Mouse (Mus musculus) hindbrain, postnatal 0 days (tissue): ENCODE data around the gene Thap12. TPM values are rescaled to one million over a fixed set of nuclear protein-coding genes. Genes with fewer than 3 reads are reported as not detected.
A peak's percentile ranks its signal among the peaks of the same experiment; 100 is the strongest.

Experiments used
- ATAC-seq: fragments of 200-750 bp; cut with Nextera tagmentation; 2 replicates; pipeline ENCODE4 v1.8.0; 2017; ENCODE audit warnings: mild to moderate bottlenecking, moderate TSS enrichment, moderate library complexity
- DNase-seq: peaks from one replicate; pipeline ENCODE4 v3.0.0-alpha.2; 2015; ENCODE audit warnings: low spot score
- H3K27ac ChIP-seq: fragments of 300-500 bp; sonication (generic); 2 replicates; pipeline ENCODE4 v1.5.1; 2014; ENCODE audit warnings: mild to moderate bottlenecking
- H3K27me3 ChIP-seq: fragments of 300-500 bp; sonication (generic); 2 replicates; pipeline ENCODE4 v1.6.1; 2014; ENCODE audit warnings: low read length, mixed read lengths; ENCODE audit not compliant: insufficient read depth
- H3K36me3 ChIP-seq: fragments of 300-500 bp; sonication (generic); 2 replicates; pipeline ENCODE4 v1.6.1; 2014; ENCODE audit warnings: low read length, mixed read lengths; ENCODE audit not compliant: insufficient read depth
- H3K4me1 ChIP-seq: fragments of 300-500 bp; sonication (generic); 2 replicates; pipeline ENCODE4 v1.6.1; 2014; ENCODE audit warnings: antibody characterized with exemption, low read length, mixed read lengths; ENCODE audit not compliant: insufficient read depth
- H3K4me2 ChIP-seq: fragments of 300-500 bp; sonication (generic); 2 replicates; pipeline ENCODE4 v1.6.1; 2014; ENCODE audit warnings: low read depth, mild to moderate bottlenecking, low read length, moderate library complexity, mixed read lengths
- H3K4me3 ChIP-seq: fragments of 300-500 bp; sonication (generic); 2 replicates; pipeline ENCODE4 v1.5.1; 2014; ENCODE audit warnings: low read length
- H3K9ac ChIP-seq: fragments of 300-500 bp; sonication (generic); replicated peaks from 2 replicates; pipeline ENCODE4 v1.6.1; 2014; ENCODE audit warnings: mild to moderate bottlenecking, low read length, moderate library complexity, mixed read lengths
- H3K9me3 ChIP-seq: fragments of 300-500 bp; sonication (generic); 2 replicates; pipeline ENCODE4 v1.6.1; 2016; ENCODE audit warnings: low read length, mixed read lengths
- CTCF ChIP-seq: IDR thresholded peaks from 2 replicates; pipeline ENCODE4 v1.5.1; 2016; ENCODE audit warnings: antibody characterized with exemption, control low read depth, low read depth
- WGBS: fragments of 180-500 bp; shearing (Covaris S2); extraction: QIAGEN DNeasy Blood & Tissue Kit; methylation state at CpG from one replicate; pipeline ENCODE4 v1.1.7; 2014; 5-methylcytosine and 5-hydroxymethylcytosine counted together
- polyA plus RNA-seq: library from polyadenylated mRNA; unstranded; fragments of >200 nt; fragmentation: Nextera tagmentation; extraction: Ambion mirVana; gene quantifications from 2 replicates; pipeline ENCODE4 v1.2.1, GENCODE M21; 2015
- total RNA-seq: library from RNA; depleted of rRNA; stranded (reverse); fragments of >200 nt; gene quantifications from 2 replicates; pipeline ENCODE4 v1.2.3, GENCODE M21; 2014

Thap12 gene
- total and polyA plus RNA-seq, 2 experiments from 2014 or later = 49.7 to 51.6 TPM

DNA sequence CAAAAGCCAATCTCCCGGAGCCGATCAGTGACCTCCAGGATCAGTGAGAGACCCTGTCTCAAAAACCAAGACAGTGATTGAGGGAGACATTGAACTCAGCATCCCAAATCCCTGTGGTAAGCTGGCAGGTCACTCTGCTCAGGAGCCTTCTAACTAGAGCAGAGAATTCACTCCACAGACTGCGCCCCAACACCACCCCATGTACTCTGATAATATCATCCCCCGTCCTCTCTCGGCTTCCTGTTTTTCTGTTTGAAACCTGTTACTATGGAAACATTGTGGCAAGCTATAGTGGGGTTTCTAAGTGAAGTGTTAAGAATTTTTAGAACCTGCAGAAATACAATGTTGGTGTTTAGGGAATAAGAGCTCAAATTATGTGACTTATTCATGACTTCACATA is 8.9 kb upstream of the Thap12 start:
- TF ChIP-seq CTCF = no peak
- no peaks in the 10 kb centered on the region for H3K36me3 ChIP-seq
- no peak overlapping the region for H3K9ac ChIP-seq
- H3K27ac ChIP-seq = no peak overlapping the region
- no peak for ATAC-seq
- no peaks in the 10 kb centered on the region for H3K27me3 ChIP-seq
- no peak for DNase-seq
- no peaks in the 10 kb centered on the region for H3K4me1 ChIP-seq
- H3K4me3 ChIP-seq = no peak overlapping the region
- H3K9me3 ChIP-seq = no peaks in the 10 kb centered on the region
- H3K4me2 ChIP-seq = no peak overlapping the region
- WGBS = 76% methylated on average over 5 of the region's 5 CpGs

DNA sequence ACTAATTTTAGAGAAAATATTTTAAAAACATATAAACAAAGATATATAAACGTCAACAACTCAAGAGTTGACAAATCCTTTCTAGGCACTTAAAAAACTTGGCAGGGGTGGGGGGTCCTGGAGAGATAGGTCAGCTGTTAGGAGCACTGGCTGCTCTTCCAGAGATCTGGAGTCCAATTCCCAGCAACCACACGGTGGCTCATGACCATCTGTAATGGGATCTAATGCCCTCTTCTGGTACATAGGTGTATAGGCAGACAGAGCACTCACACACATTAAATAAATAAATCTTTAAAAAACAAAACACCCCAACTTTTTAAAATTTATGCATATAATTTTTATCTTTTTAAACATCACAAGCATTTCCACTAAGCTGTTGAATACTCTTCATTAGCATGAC is 5.4 kb upstream of the Thap12 start:
- no peaks in the 10 kb centered on the region for H3K27me3 ChIP-seq
- no peak overlapping the region for H3K4me2 ChIP-seq
- peak; percentile 66 for TF ChIP-seq CTCF
- no peaks in the 10 kb centered on the region for H3K36me3 ChIP-seq
- DNase-seq = peak; percentile 49
- no peak overlapping the region for H3K9ac ChIP-seq
- no peak overlapping the region for H3K27ac ChIP-seq
- no peak overlapping the region for H3K4me3 ChIP-seq
- ATAC-seq = peak; percentile 61; the same call in 1 of the 2 replicates
- no peaks in the 10 kb centered on the region for H3K4me1 ChIP-seq
- H3K9me3 ChIP-seq = no peaks in the 10 kb centered on the region
- WGBS = 16% methylated on average over 2 of the region's 2 CpGs

DNA sequence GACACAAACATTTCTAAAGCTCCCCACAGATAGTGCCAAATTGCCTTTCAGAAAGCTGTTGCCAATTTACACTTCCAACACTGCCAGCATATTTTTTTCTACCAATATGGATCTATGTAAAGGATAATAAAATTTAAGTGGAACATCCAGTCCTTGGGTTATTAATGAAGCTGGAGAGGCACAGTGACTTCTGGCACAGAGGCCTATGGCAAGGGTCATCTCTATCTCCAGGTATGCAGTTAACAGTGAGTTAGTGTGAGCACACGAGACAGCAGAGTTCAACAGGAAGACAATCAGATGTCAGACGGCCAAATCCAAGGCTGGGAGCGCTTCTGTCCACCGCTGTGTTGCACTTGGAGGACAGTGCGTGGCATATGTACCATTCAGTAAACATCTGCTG is 4.9 kb upstream of the Thap12 start:
- Histone ChIP-seq H3K4me1 (no peaks in the 10 kb centered on the region), H3K9ac (no peak overlapping the region), H3K9me3 (no peaks in the 10 kb centered on the region), H3K36me3 (no peaks in the 10 kb centered on the region), H3K27ac (no peak overlapping the region), H3K27me3 (no peaks in the 10 kb centered on the region), H3K4me2 (no peak overlapping the region), H3K4me3 (no peak overlapping the region)
- WGBS = 65% methylated on average over 5 of the region's 5 CpGs
- TF ChIP-seq CTCF = no peak
- DNase-seq = no peak
- ATAC-seq = no peak

DNA sequence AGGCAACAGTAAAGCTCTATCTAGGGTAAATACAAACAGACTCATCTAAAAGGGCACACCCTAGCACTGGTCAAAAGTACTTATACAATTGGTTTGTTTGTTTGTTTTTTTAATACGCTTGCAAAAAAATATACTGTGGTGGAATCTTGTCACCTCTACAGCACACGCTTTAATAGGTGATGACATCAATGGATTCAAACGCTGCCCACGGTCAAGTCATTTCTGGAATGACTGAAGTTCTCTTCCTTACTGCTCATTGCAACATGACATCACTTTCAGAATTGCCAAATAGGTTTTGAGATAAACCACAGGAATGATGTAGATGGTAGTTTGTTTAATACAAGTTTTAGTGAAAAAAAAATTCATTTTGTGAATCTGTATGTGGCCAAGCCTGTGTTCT is 4.3 kb upstream of the Thap12 start:
- Histone ChIP-seq H3K4me3 (no peak overlapping the region), H3K9me3 (no peaks in the 10 kb centered on the region), H3K4me1 (no peaks in the 10 kb centered on the region), H3K27ac (no peak overlapping the region), H3K4me2 (no peak overlapping the region), H3K36me3 (no peaks in the 10 kb centered on the region), H3K27me3 (no peaks in the 10 kb centered on the region), H3K9ac (no peak overlapping the region)
- ATAC-seq (no peak), DNase-seq (no peak)
- TF ChIP-seq CTCF = no peak
- 93% methylated on average over 4 of the region's 4 CpGs for WGBS

DNA sequence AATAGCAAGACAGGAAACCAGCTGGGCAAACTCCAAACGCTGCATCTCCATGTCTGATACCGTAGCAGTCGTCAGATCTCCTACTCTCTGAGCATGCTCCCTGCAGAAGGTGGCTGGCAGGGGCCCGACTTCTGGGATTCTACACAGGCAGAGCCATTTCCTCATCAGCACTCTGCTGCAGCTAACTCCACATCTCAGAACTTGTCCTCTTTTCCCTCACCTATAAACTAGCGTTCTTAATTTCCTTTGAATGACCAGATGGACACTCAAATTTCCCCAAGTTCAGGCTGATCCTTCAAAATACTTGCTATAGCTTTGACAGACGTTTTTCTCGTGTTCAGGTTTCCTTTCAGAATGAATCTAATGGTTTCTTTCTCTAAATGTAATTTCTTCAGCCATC is 1.1 kb upstream of the Thap12 start:
- Histone ChIP-seq H3K27me3 (no peaks in the 10 kb centered on the region), H3K4me1 (peaks cover 14% of the 10 kb centered on the region), H3K9ac (peak overlapping the region; percentile 54), H3K9me3 (no peaks in the 10 kb centered on the region), H3K27ac (no peak overlapping the region), H3K4me3 (peak overlapping the region; percentile 99), H3K36me3 (no peaks in the 10 kb centered on the region), H3K4me2 (peak overlapping the region; percentile 83)
- TF ChIP-seq CTCF = no peak
- ATAC-seq (no peak), DNase-seq (no peak)
- 53% methylated on average over 7 of the region's 7 CpGs for WGBS

DNA sequence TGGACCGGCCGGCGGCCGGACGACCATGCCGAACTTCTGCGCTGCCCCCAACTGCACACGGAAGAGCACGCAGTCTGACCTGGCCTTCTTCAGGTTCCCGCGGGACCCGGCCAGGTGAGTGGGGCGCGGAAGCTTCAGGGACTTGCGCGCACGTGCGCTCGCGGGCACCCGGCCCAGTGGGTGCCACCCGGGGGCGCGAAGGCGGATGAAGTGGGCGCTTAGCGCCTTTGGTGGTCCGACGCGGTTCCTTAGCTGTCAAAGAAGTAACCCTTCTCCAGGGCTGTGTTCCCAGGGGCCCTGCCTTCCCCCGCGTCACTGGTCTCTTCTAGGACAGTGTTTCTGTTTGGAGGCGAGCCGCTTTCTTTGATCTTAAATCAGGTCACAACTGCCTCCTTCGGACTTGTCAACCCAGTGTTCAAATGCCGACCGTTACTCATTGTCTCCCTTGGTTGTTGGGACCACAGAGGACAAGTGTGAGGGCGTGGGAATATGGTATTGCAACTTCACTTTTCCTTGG is 520 bp downstream of the Thap12 start:
- peak overlapping the region; percentile 87 for H3K27ac ChIP-seq
- H3K4me2 ChIP-seq = peak overlapping the region; percentile 83
- ATAC-seq (peak; percentile 18), DNase-seq (peak; percentile 47)
- H3K27me3 ChIP-seq = no peaks in the 10 kb centered on the region
- peaks cover 14% of the 10 kb centered on the region for H3K4me1 ChIP-seq
- no peak for TF ChIP-seq CTCF
- WGBS = under 1% methylated on average over 38 of the region's 38 CpGs
- peak overlapping the region; percentile 90 for H3K9ac ChIP-seq
- H3K36me3 ChIP-seq = no peaks in the 10 kb centered on the region
- H3K9me3 ChIP-seq = no peaks in the 10 kb centered on the region
- peak overlapping the region; percentile 99 for H3K4me3 ChIP-seq

DNA sequence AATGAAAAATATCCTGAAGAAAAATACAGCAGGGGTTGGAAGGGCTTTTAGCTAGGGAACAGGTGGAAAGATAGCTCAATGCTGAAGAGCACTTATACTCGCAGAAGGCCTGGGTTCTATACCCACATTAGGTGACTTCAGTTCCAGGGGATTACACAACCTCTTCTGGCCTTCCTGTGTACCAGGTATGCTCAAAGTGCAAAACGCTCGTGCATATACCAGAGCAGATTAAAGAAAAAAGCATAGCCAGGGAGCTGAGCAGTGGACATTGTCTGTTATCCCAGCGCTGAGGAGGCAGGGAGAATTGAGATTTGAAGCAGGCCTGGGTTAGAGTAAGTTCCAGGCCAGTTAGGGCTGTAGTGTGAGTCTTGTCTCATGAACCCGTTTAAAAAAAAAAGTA is 1.4 kb downstream of the Thap12 start:
- H3K4me3 ChIP-seq = peak overlapping the region; percentile 99
- H3K36me3 ChIP-seq = no peaks in the 10 kb centered on the region
- no peaks in the 10 kb centered on the region for H3K27me3 ChIP-seq
- peak overlapping the region; percentile 90; the same call in 1 of the 2 replicates for H3K9ac ChIP-seq
- DNase-seq = no peak
- H3K9me3 ChIP-seq = no peaks in the 10 kb centered on the region
- H3K4me1 ChIP-seq = peaks cover 14% of the 10 kb centered on the region
- ATAC-seq = no peak
- 68% methylated on average over 5 of the region's 5 CpGs for WGBS
- no peak for TF ChIP-seq CTCF
- peak overlapping the region; percentile 83 for H3K4me2 ChIP-seq
- H3K27ac ChIP-seq = no peak overlapping the region
